Mouse (Mus musculus): ENCODE data around the gene Fem1a.

Gene Fem1a

DNA sequence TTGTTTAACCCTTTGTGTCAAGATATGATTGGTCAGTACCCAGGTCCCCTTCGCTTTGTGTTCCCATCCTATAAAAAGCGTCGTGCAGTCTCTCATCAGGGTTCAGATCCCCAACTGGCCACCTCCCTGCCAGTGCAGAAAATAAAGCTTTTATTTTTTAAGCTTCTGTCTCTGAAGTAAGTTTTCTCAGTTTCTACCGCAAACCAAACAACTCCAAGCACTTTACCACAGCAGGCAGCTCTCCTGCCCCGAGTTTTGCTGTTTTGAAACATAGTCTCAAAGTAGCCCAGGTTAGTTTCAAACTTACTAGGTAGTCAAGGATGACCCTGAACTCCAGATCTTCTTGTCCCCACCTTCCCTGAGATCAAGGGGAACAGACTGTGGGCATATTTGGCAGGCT is 21.7 kb downstream of the Fem1a start:
- no peak for DNase-seq (ENCODE audit: low read depth, low spot score)

DNA sequence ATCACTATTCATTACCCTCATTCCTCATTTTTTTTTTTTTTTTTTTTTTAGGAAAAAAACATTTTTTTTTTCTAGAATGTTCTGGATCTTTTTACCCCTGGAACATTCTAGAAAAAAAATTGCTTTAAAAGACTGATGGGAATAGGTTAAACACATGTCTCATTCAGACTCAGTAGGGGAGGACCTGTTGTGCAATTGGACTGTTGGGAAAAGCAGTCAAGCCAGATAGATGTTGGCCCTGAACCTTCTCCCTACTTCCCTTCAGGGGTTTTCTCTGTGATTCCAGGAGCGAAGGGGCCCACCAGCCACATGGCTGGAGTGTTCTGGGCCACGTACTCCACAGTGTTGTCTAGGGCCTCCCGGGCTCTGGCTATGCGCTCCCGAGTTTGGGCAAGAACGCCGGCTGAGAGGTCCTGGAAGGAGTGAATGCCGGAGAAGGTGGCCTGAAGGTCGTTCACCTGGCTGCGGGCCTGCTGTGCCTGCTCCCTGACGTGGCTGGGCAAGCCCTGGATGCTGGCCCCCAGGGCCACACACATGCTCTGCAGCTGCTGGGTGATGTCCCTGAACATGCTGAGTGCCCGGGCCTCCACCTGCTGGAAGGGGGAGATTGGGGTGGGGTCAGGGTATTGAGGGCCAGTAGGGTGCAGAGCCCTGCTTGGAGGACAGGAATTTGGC is 23.0 kb downstream of the Fem1a start:
- no peak for DNase-seq (ENCODE audit: low read depth, low spot score)

DNA sequence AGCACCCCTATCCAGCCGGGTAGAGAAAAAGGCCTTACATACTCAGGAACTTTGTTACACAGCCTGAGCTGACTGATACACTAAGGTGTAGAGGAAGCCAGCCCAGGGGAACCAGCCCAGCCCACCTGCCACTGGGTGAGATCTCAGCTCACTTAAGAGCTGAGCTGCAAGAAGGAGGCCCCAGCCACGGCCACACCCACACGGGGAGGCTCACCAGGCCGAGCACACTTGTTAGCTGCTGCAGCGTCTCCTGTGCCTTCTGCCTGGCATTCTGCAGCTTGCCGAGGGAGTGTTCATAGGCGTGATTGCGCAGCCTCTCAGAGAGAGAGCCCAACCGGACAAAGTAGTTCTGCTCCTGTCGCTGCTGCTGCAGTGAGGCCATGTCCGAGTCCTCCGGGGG is 24.6 kb downstream of the Fem1a start:
- DNase-seq (ENCODE audit: low read depth, low spot score): no peak

DNA sequence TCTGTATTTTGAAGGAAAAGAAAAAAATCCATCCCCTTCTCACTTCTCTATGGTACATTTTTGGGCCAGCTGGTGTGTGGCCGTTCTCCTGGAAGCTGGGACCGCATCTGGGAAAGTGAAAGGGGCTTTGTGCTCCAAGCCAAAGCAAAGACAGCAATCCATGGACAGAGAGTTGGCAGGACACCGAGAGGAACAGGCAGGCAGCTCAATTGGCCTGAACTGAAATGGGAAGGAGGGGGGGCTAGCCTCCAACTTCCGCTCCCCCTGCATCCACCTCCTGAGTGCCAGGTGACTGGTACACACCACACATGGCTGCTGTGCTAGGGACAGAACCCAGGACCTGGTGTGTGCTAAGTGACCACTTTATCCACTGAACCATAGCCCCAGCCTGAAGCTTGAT is 26.2 kb downstream of the Fem1a start:
- no peak for DNase-seq (ENCODE audit: low read depth, low spot score)

DNA sequence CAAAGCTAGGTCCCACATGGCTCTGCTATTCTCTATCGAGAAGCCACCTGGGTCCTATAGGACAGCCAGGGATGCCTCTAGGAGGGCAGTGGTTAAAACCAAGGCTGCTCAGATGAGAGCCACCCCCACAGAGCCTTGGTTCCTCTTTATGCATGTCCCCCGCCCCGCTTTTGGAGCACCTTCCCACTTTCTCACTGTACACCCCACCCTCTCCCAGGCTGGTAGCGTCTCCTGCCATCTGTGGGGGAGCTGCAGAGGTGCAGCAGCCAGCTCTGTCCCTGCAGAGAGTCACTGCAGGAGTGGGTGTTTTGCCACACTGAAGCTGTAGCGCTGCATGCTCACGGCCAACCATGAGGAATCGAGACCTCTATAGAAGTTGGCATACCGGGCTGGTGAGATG is 26.7 kb downstream of the Fem1a start:
- no peak for DNase-seq (ENCODE audit: low read depth, low spot score)

DNA sequence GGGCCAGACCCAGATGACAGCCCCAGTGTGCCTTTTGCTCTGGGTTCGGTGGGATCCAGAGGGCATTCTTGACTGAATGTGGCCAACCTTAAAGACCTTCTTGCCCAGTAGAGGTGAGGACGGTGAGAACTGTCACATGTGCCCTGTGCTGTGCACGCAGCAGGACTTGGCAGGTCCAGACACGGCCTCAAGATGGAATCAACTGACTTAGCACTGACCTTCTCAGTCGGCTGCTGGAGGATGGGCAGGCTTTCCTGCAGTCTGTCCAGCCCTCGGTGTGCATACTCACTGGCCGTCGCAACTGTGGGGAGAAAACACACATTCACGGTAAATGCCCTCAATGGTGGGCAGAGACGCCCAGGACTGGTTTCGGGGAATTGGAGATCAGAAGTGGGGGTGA is 29.4 kb downstream of the Fem1a start:
- DNase-seq (ENCODE audit: low read depth, low spot score): no peak

DNA sequence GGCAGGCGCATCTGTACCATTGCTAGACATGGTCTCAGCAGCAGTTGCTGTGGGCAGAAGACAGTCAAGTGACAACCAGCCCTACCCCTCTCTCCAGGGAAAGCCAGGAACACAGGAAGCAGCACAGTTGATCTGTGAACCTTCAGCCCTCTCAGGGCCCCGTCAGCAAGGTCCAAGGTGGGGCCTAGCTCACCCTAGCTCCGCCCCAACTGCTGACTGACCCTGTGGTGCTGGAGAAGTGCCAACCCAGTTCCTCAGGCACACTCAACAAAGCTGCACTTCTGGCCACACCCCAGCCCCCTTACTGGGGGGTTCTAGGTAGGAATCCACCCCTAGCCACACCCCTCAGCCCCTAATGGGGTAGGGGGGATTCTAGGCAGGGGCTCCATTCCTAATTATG is 31.2 kb downstream of the Fem1a start:
- DNase-seq (ENCODE audit: low read depth, low spot score): no peak

DNA sequence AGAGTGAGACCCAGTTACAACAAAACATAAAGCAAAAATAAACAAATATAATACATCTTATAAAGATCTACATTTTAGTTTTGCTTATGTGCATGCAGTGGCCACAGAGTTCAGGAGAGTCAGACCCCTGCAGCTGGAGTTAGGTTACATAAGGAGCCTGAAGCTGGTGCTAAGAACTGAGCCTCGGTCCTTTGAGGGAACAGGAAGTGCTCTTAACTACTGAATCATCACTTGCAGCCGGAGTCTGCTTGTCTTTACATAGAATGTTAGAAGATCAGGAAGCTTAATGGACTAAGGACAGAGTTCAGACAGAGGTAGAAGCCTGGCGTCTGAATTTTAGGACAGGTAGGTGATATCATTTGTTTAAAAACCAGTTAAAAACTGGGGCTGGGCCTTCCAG is 32.3 kb downstream of the Fem1a start:
- no peak for DNase-seq (ENCODE audit: low read depth, low spot score)

DNA sequence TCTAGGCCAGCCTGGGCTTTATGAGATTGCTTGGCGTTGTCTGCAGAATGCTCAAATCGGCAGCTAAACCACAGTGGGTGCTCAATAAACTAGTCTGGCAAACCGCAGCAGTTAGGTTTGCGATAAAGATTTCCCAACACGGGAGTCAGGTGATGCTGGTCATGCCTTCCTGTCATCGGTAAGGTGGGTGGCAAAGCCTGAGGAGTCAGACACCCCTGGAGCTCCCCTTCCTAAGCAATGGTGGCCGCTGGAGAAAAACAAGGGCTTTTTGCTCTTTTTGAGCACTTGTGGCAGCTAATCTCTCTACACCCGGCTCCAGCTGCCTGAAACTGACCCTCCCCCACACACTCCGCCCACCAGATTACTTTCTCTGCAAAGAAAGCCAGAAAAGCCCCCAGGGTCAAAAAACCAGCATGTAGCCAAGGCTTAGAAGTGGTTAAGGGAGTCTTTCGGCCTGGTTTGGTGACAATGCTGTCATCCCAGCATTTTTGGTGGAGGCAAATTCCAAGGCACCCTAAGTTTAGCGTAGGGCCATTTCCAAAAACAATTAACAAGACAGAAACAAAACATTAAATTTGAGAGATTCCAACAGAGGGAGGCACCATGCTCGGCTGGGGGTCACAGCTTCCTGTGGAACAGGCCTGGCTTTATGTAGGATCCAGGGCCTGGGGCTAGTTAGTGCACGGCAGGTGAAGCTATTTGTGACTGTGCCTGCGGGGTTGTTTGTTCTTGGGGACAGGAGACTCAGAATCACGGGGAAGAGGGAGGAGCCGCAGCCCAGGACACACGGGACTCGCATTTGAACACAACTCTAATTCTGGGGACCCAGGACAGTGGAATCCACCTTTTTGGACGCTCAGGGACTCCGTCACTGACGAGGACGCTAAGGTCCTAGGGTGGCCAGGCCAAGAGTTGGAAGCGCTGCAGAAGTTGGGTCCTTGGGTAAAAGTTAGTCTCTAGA is 33.0 kb downstream of the Fem1a start:
- no peak for DNase-seq (ENCODE audit: low read depth, low spot score)

DNA sequence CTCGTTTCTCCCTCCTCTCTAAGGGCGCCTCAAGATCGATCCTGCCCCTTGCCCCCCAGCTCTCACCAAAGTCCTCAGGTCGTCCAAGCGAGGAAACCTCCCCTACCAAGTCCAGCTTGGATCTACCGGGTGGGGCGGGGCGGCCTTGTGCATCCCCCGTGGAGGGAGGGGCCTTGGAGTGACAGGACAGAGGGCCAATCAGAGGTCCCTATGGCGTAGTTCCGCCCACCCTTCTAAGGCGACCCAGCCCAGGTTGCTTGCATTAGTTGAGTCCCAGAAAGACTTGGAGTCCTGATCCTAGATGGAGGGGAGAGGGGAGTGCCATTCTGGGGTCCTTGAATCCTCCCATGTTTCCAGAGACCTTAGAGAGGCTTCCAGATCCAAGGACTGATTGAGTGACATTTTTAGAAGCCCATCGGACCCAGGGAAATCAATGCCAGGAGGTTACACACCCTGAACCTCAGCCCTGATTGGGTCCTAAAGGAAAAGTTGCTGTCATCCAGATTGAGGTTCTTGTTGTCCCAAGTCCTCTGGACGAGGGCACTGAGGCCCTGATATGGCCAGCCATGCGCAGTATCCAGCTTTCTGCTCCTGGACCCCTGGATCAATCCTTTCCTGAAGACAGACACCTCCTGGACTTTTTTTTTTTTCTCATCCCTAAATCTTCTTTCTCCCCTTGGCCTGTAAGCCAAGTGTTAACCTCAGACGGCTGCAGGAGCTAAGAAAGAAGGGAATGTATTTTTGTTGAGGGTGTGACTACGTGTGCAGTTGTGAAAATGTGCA is 34.0 kb downstream of the Fem1a start:
- peak; percentile 89 for DNase-seq (ENCODE audit: low read depth, low spot score)

DNA sequence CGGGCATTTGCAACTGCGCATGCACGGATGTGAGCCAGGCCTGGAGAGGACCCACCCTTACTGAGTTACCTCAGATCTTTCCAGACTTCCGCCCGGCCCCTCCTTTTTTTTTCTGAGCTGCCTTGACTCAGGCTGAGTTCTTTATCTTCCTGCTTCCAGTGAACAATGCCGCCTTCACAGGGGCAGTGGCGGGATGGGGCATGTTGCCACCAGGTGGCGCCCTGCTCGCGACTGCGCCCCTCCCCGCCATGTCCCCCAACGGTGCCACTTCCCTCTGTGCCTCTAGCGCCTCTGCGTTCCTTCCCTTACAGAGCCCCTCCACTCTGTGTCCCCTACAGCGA is 34.5 kb downstream of the Fem1a start:
- peak; percentile 89 for DNase-seq (ENCODE audit: low read depth, low spot score)

DNA sequence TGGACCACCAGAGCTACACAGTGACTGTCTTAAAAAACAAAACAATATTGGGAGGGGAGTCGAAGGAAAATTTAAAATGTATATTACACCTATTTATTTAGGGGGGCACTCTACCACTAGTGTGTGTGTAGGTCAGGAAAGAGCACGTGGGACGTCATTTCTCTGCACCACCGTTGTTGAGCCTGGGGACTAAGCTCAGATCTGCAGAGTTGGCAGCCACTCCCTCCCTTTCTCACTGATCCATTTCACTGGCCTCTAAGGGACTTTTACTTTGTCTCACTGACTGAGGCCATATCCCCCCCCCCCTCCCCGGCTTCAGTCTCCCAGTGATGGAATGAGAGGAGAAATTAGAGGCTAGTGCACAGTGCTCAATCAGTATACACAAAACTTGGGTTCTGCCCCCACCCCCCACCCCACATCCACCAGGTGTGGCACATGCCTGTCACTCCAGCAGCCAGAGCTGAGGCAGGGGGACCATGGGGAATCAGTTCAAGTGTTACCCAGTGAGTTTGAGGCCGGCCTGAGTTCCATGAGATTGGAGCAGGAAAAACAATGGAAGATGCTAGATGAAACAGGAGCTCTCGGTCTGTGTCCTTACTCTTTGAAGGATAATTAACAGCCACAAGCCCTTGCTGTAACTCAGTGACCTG is 35.3 kb downstream of the Fem1a start:
- no peak for DNase-seq (ENCODE audit: low read depth, low spot score)

DNA sequence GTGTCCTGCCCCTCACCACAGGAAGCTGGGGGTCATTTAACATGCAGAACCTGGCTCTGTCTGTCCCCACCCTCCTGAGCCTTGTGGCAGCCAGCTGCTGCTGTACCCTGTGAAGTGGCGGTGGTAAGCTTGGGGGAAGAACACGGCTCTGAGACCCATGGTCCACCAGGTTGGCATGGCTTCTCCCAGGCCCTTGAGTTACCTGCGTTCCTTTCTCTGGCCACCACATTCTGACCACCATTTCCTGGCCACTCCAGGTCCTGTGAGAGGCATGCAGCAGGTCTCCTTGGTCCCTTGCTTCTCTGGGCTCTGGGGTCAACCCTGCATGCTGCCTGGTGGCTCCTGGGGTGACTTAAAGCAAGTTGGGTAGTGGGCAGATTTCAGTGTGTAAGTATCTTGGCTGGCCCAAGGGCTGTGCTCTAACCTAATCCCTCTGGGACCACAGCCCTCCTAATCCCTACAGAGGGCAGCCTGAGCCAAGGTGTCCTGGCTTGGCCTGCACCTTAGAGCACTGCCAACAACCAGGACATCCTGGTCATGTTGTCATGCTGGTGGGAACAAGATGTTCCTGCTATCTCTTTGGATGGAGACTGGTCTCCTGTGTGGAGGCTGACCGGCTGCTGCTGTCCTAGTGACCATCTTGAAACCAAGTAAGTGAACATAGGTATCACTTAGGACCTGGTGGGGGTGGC is 36.1 kb downstream of the Fem1a start, which contains the start of gene Plin3:
Gene Plin3, minus strand, starts transcription at position 343 of the 692 bp plus-strand sequence.
- no peak for DNase-seq (ENCODE audit: low read depth, low spot score)

DNA sequence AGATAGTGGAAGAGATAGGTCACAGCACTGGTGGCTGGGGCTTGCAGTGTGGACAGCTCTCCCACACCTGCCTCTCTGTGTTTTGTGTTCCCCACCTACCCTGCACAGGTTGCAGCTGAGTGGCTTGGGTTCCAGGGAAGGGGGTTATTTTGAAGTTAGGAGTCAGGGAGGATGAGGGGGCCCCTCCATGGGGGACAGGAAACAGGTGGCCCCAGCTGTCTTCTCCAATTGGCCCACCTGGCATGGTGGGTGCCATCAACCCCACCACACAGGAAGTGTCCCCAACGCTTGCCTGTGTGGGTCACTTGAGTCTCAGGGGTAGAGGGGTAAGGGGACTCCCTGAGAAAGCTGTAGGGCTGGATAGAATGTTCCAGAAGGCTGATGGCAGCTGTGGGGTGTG is 36.7 kb downstream of the Fem1a start:
- no peak for DNase-seq (ENCODE audit: low read depth, low spot score)

DNA sequence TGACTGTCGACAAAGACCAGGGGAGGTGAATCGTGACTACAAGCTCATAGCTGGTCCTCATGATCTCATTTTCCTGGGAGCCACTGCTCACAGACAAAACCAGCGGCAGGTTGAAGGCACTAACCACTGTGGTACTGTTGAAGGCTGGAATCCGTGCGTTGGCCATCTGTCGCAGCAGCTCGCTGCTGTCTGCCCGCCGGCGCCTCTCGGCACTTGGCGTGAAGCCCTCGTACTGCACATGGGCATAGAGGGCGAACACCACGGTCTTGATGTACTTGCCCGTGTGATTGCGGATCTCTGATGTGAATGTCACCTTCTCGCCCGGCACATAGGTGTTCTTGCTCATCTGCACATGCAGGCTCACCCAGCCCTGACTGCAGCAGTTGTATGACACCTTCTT is 37.6 kb downstream of the Fem1a start:
- DNase-seq (ENCODE audit: low read depth, low spot score): no peak

DNA sequence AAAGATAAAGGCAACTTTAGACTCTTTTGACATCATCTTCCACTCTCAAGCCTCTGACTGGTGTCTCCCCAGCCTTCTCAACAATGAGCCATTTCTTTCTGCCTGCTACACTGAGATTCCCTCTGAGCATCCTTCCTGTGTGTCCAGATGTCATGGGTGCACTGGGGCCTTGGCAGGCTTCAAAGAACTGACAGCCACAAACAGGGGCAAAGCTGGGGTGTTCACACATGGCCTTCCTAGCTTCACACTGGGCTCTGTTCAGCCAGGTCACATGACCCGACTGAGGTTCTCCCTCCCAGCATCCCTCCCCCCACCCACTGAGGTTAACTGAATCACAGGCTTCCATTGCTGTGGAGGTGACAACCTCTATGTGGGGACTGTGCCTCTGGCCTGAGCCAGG is 39.6 kb downstream of the Fem1a start:
- DNase-seq (ENCODE audit: low read depth, low spot score): no peak

DNA sequence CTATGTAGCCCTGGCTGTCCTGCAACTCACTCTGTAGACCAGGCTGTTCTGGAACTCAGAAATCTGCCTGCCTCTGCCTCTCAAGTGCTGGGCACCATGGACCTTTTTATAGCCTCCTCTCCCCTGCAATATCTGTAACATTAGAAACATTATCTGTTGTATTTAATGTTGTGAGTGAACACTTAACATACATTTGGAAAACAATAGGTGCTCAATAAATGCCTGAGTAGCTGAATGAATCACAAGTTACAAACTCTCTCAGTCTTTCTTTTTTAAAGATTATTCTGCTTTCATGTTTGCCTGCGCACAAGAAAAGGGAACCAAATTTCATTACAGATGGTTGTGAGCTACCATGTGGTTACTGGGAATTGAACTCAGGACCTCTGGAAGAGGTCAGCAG is 41.6 kb downstream of the Fem1a start:
- no peak for DNase-seq (ENCODE audit: low read depth, low spot score)

DNA sequence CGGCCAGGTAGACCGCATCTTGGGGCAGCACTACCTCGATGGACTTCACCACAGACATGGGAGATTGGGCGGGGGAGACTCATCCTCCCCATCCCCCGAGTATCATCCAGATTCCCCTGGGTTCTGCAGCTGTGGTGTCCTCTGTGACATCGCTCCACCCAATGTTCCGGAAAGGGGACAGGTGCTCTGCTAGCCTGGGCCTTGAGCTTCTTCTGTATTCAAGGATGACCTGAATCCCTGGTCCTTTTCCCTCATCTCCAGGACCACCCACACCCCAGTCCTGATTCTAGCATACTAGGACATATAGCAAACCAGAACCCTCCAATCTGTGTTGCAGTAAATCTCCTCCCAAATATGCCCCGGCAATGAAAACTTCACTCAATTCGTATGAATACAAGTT is 43.6 kb downstream of the Fem1a start, which contains the start of gene Arrdc5:
Gene Arrdc5, minus strand, starts transcription at position 101 of the 400 bp plus-strand sequence.
- no peak for DNase-seq (ENCODE audit: low read depth, low spot score)

DNA sequence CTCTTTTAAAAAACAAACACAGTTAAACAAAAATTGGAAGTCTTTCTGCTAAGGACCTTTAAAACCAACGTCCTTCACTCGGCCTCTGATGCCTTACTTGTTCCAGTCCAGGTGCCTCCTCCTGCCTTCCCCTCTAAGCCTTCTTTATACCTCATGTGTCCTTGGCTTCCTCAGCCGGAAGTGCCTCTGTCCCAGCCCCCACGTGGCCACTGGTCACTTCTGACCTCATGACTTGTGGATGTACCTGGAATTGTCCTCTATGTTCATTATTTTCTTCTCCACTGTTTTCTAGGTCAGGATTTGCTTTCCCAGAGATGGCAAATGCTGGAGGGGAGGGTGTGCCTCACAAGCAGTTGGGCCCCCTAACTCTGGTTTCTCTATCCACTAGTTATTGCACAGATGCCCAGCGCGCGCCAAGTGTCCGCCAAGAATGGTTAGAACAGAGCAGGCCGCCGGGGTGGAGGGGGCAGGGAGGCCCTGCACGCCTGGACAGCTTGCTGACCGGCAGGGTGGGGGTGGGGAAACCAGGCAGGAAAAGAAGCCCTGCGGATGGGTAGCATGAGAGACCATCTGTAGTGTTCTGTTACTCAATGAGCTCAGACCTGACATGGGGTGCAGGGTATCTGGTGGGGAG is 45.9 kb downstream of the Fem1a start:
- no peak for DNase-seq (ENCODE audit: low read depth, low spot score)

DNA sequence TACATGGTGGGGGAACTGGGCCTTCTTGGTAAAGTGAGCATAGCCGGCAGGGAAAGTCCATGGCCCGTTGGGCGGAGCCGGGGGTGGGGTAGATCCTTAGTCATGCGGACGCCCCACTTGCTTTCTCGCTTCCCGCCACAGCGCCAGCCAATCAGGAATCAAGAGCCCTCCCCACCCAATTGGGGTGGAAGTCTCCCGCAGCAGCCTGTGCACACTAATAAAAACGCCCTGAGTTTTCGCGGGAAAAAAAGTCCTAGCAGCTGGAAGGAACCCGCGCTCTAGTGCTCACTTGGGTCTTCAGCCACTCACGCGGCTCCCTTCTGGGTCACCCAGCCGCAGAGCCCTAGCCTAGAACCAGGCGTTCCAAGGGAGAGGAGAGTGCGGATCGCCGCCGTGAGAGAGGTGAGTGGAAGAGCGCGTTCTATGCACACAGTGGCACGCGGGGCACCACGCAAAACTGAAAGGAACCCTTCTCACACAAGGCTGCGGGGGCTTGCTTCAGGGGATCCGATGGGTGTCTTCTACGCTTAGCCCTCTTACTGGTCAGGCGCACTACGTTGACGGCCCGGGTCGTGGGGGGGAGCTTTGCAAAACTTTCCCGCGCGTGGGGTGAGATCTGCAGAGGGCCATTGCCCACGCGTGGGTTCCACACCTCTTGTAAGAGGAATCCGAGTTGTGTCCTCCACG is 46.7 kb downstream of the Fem1a start, which contains the start of gene Uhrf1:
Gene Uhrf1, plus strand, starts transcription at position 162 of the 687 bp plus-strand sequence.
- DNase-seq (ENCODE audit: low read depth, low spot score): peak; percentile 96

All from A20 (cell line).